Mouse (Mus musculus): ENCODE data around the gene Triobp.

- TF ChIP-seq GATA1 (IDR thresholded peaks at IDR 0.05; ENCODE audit: borderline replicate concordance, low read length) (no peak), FLI1 (IDR thresholded peaks at IDR 0.05; ENCODE audit: low read length) (no peak)
Observed at GRCm38 (mm10) chr15:78946232-78946631, 1.3 kb upstream of the Triobp start.

Data from megakaryocyte, embryonic 14.5 days (primary cell).